Mouse (Mus musculus): ENCODE results near the gene Olfr1132. TPM values are rescaled to one million over a fixed set of nuclear protein-coding genes. Genes with fewer than 3 reads are reported as not detected.

Olfr1132 gene
- polyA plus RNA-seq (2017; shearing (Covaris generic)), result not detected

DNA sequence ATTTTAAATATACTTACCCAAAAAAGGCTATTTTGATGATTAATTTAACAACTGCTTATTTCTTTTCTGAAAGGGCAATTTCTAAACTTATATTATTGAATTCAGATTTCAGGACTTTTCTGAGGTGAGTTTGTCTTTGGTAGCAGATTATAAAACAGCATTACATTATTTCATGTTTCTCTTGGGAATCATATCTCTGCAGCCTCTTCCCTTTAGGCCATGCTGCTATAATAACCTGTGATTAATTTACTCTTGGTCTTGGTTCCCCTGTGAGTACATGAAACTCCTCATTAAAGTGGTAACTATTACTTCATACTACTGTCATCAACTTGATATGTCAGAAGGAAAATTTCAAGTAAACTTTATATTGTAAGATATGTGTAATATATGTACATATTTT, at the start of gene Olfr1132:
TSS of gene Olfr1132 (minus strand) at position 101 of the 400 bp plus-strand sequence.

GRCm38 (mm10) chr2:87673564-87673963, 36.2 kb upstream of the Olfr1132 start, which contains the start of gene Olfr1135:
Gene Olfr1135, minus strand, starts transcription at chr2:87673664.

GRCm38 (mm10) chr2:87658360-87658759, 21.0 kb upstream of the Olfr1132 start, which contains the start of gene Olfr1134:
Gene Olfr1134, minus strand, starts transcription at chr2:87658460.

DNA sequence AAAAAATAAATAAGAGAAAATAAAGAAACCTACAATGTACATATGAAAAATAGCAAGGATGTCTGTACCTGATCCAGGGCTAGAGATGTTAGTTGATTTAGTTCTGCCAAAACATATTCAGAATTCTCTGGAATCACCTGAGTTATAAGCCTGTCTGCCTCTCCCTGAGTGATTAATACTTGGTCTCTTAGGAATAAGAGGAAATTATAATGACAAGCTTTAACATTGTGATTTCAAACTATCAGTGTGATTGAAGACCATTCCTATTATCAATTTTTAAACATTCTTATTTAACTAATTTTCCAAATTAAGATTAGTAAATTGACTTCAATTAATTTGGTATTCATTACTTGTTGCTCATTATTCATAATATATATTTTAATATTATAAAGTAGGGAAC, 9.9 kb upstream of the Olfr1132 start, which contains the start of gene Olfr1133:
TSS of gene Olfr1133 (minus strand) at position 101 of the 400 bp plus-strand sequence.

GRCm38 (mm10) chr2:87626804-87627203, 10.5 kb downstream of the Olfr1132 start, which contains the start of gene Olfr1131:
Gene Olfr1131, plus strand, starts transcription at chr2:87627104.

DNA sequence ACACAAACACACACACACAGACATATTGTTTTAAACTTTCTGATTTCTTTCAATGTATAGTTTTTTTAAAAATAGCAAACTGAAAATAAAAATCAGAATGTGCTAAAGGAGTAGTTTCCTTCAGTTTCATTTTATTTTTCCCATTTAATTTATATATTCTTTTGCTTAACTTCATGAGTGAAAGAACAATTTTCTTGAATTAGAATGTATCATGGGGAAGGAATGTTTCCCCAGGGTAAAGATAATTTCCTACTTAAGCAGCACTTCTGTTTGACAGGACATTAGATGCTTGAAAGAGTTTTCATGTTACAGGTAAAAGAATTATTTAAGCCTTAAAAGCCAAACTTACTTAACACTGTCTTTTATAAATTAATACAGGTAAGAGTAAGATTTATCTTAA, 31.4 kb downstream of the Olfr1132 start, which contains the start of gene Olfr1130:
TSS of gene Olfr1130 (plus strand) at position 301 of the 400 bp plus-strand sequence.

Other genes starting within 250 kb of the Olfr1132 start
- gene Olfr1123, start 220.9 kb downstream of the Olfr1132 start, polyA plus RNA-seq (2017; shearing (Covaris generic)), result not detected
- 0.32 TPM for gene Olfr1124, start 207.3 kb downstream of the Olfr1132 start, polyA plus RNA-seq (2017; shearing (Covaris generic))
- gene Olfr1126, start 183.6 kb downstream of the Olfr1132 start, polyA plus RNA-seq (2017; shearing (Covaris generic)), result not detected
- gene Pramel7, start 140.4 kb downstream of the Olfr1132 start, polyA plus RNA-seq (2017; shearing (Covaris generic)), result not detected
- not detected for gene Pramel6, start 131.0 kb downstream of the Olfr1132 start, polyA plus RNA-seq (2017; shearing (Covaris generic))
- gene Olfr153, start 105.7 kb downstream of the Olfr1132 start, polyA plus RNA-seq (2017; shearing (Covaris generic)), result not detected
- not detected for gene Olfr1128, start 92.0 kb downstream of the Olfr1132 start, polyA plus RNA-seq (2017; shearing (Covaris generic))
- gene Olfr1129, start 63.6 kb downstream of the Olfr1132 start, polyA plus RNA-seq (2017; shearing (Covaris generic)), result not detected
- not detected for gene Olfr1130, start 31.3 kb downstream of the Olfr1132 start, polyA plus RNA-seq (2017; shearing (Covaris generic))
- gene Olfr1131, start 10.4 kb downstream of the Olfr1132 start, polyA plus RNA-seq (2017; shearing (Covaris generic)), result not detected
- not detected for gene Olfr1133, start 9.8 kb upstream of the Olfr1132 start, polyA plus RNA-seq (2017; shearing (Covaris generic))
- not detected for gene Olfr1134, start 20.9 kb upstream of the Olfr1132 start, polyA plus RNA-seq (2017; shearing (Covaris generic))
- gene Olfr1135, start 36.1 kb upstream of the Olfr1132 start, polyA plus RNA-seq (2017; shearing (Covaris generic)), result not detected
- not detected for gene Olfr1136, start 56.4 kb upstream of the Olfr1132 start, polyA plus RNA-seq (2017; shearing (Covaris generic))
- not detected for gene Olfr1137, start 75.6 kb upstream of the Olfr1132 start, polyA plus RNA-seq (2017; shearing (Covaris generic))
- not detected for gene Olfr1138, start 102.4 kb upstream of the Olfr1132 start, polyA plus RNA-seq (2017; shearing (Covaris generic))
- gene Olfr1140, start 106.2 kb upstream of the Olfr1132 start, polyA plus RNA-seq (2017; shearing (Covaris generic)), result not detected
- not detected for gene Olfr1141, start 116.5 kb upstream of the Olfr1132 start, polyA plus RNA-seq (2017; shearing (Covaris generic))
- not detected for gene Olfr152, start 141.9 kb upstream of the Olfr1132 start, polyA plus RNA-seq (2017; shearing (Covaris generic))
- not detected for gene Olfr1143, start 163.1 kb upstream of the Olfr1132 start, polyA plus RNA-seq (2017; shearing (Covaris generic))
- gene Olfr1145, start 172.3 kb upstream of the Olfr1132 start, polyA plus RNA-seq (2017; shearing (Covaris generic)), result not detected
- not detected for gene Olfr1148, start 193.0 kb upstream of the Olfr1132 start, polyA plus RNA-seq (2017; shearing (Covaris generic))
- gene Olfr1150-ps1, start 206.5 kb upstream of the Olfr1132 start, polyA plus RNA-seq (2017; shearing (Covaris generic)), result not detected
- gene Olfr1151, start 218.3 kb upstream of the Olfr1132 start, polyA plus RNA-seq (2017; shearing (Covaris generic)), result 0.39 TPM
- gene Olfr1152, start 229.0 kb upstream of the Olfr1132 start, polyA plus RNA-seq (2017; shearing (Covaris generic)), result 0.07 TPM